Mouse (Mus musculus) liver, adult 2 months (tissue): Measurements from ENCODE around the gene Hdgf. TPM values are rescaled to one million over a fixed set of nuclear protein-coding genes. Genes with fewer than 3 reads are reported as not detected.

Experiments used
- DNase-seq: peaks from one replicate; pipeline ENCODE4 v3.0.0-alpha.2; 2011; ENCODE audit warnings: low read depth, low spot score; ENCODE audit errors: extremely low read depth
- H3K27ac ChIP-seq: fragments of 200-500 bp; replicated peaks from 2 replicates; pipeline ENCODE4 v1.5.1; 2012; ENCODE audit warnings: low read depth, mild to moderate bottlenecking, control low read depth, inconsistent platforms, low read length; ENCODE audit not compliant: insufficient read depth
- H3K27me3 ChIP-seq: fragments of 200-500 bp; 2 replicates; pipeline ENCODE4 v1.6.1; 2012; ENCODE audit warnings: mild to moderate bottlenecking, moderate library complexity, low read length, inconsistent platforms; ENCODE audit not compliant: control insufficient read depth, insufficient read depth
- H3K36me3 ChIP-seq: fragments of 200-500 bp; 2 replicates; pipeline ENCODE4 v1.6.1; 2012; ENCODE audit warnings: low read length, inconsistent platforms; ENCODE audit not compliant: control insufficient read depth, insufficient read depth
- H3K4me1 ChIP-seq: fragments of 200-500 bp; 2 replicates; pipeline ENCODE4 v1.6.1; 2011; ENCODE audit warnings: low read length; ENCODE audit not compliant: control insufficient read depth, insufficient read depth
- H3K4me3 ChIP-seq: fragments of 200-500 bp; 2 replicates; pipeline ENCODE4 v1.5.1; 2011; ENCODE audit warnings: low read depth, mild to moderate bottlenecking, control low read depth, low read length, moderate library complexity; ENCODE audit not compliant: insufficient read depth
- H3K79me2 ChIP-seq: fragments of 200-500 bp; 2 replicates; pipeline ENCODE4 v1.6.1; 2012; ENCODE audit warnings: inconsistent platforms, mild to moderate bottlenecking, low read length, moderate library complexity; ENCODE audit not compliant: control insufficient read depth, insufficient read depth
- H3K9ac ChIP-seq: fragments of 200-500 bp; 2 replicates; pipeline ENCODE4 v1.6.1; 2012; ENCODE audit warnings: low read depth, mild to moderate bottlenecking, control low read depth, inconsistent platforms, low read length
- CTCF ChIP-seq: fragments of 200-500 bp; IDR thresholded peaks from 2 replicates; pipeline ENCODE4 v1.5.1; 2011; ENCODE audit warnings: low read depth, low read length, control low read depth
- POLR2A ChIP-seq: fragments of 200-500 bp; IDR thresholded peaks from 2 replicates; pipeline ENCODE4 v1.6.1; 2011; ENCODE audit warnings: low read length, control low read depth; ENCODE audit not compliant: insufficient read depth; ENCODE audit errors: extremely low read depth
- WGBS: fragments of 180-500 bp; shearing (Covaris S2); methylation state at CpG from one replicate; pipeline ENCODE4 v1.1.7; 2018; 5-methylcytosine and 5-hydroxymethylcytosine counted together
- polyA plus RNA-seq: library from polyadenylated mRNA; depleted of rRNA; stranded (reverse); fragments of >200 nt; gene quantifications from 2 replicates; pipeline ENCODE4 v1.2.3, GENCODE M21; 2012
- total RNA-seq: library from RNA; depleted of rRNA; stranded (reverse); fragments of >200 nt; gene quantifications from 2 replicates; pipeline ENCODE4 v1.2.3, GENCODE M21; 2014

Hdgf gene
- total and polyA plus RNA-seq, 2 experiments = 58.8 to 74.7 TPM

DNA sequence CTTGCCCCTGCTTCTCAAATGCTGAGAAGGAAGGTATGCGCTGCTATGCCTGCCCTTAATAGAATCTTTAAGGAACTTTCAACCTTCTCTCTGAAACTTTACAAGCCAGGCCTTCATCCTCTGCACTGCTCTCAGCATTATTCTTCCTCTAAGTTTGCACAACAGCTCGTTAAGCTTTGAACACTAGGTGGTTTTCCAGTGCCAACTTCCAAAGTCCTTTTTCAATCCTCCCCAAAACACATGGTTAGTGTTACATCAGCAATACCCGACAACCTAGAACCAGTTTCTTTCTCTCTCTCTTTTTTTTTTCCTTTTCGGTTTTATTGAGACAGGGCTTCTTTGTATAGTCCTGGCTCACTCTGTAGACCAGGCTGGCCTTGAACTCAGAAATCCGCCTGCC is 27.9 kb downstream of the Hdgf start:
- Histone ChIP-seq H3K79me2 (peaks cover 30% of the 10 kb centered on the region), H3K4me3 (peak overlapping the region; percentile 30), H3K27me3 (no peaks in the 10 kb centered on the region), H3K4me1 (peaks cover 29% of the 10 kb centered on the region), H3K9ac (peak overlapping the region; percentile 50), H3K36me3 (peaks cover 22% of the 10 kb centered on the region), H3K27ac (peak overlapping the region; percentile 90)
- DNase-seq = peak; percentile 95
- no peak for TF ChIP-seq POLR2A
- 22% methylated on average over 5 of the region's 5 CpGs for WGBS

DNA sequence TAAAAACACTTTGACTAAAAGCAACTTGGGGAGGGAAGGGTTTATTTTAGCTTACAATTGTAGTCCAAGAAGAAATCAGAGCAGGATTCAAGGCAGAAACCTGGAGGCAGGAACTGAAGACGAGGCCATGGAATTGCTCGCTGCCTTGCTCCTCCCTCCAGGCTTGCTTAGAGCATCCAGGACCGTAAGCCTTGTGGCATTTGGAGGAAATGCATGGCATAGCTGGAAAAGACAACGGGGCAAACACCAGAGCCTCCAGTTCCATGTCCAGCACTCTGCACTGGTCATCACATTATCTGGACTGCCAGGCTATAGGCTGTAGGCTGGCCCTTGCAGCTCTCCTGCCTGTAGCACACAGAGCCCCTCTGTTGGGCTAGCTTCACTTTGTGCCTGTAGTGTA is 28.4 kb downstream of the Hdgf start:
- no peak for DNase-seq
- WGBS = 42% methylated on average over 4 of the region's 4 CpGs
- no peaks in the 10 kb centered on the region for H3K27me3 ChIP-seq
- TF ChIP-seq POLR2A (no peak), CTCF (peak; percentile 12; the same call in 1 of the 2 replicates)
- H3K27ac ChIP-seq = peak overlapping the region; percentile 90
- H3K4me3 ChIP-seq = no peak overlapping the region
- peaks cover 26% of the 10 kb centered on the region for H3K79me2 ChIP-seq
- peaks cover 25% of the 10 kb centered on the region for H3K4me1 ChIP-seq
- peaks cover 26% of the 10 kb centered on the region for H3K36me3 ChIP-seq
- no peak overlapping the region for H3K9ac ChIP-seq

DNA sequence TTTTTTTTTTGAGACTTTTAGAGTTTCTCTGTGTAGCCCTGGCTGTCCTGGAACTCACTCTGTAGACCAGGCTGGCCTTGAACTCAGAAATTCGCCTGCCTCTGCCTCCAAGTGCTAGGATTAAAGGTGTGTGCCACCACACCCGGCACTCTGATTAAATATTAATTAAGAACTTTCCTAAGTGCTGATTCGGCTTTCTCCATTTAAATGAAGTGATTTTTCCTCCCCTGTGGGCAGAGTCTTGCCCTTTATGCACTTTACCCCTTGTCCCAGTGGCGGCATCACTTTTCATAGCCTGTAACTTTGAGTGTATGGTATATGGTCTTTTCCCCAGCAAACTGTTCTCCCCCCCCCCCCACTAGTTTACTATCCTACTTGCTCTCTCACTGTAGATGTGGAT is 29.1 kb downstream of the Hdgf start:
- TF ChIP-seq CTCF (no peak), POLR2A (no peak)
- peaks cover 33% of the 10 kb centered on the region for H3K36me3 ChIP-seq
- H3K79me2 ChIP-seq = peaks cover 26% of the 10 kb centered on the region
- 24% methylated on average over 4 of the region's 4 CpGs for WGBS
- H3K4me1 ChIP-seq = peaks cover 25% of the 10 kb centered on the region
- H3K27me3 ChIP-seq = no peaks in the 10 kb centered on the region
- H3K27ac ChIP-seq = peak overlapping the region; percentile 11
- H3K4me3 ChIP-seq = no peak overlapping the region
- H3K9ac ChIP-seq = no peak overlapping the region
- peak; percentile 42 for DNase-seq

DNA sequence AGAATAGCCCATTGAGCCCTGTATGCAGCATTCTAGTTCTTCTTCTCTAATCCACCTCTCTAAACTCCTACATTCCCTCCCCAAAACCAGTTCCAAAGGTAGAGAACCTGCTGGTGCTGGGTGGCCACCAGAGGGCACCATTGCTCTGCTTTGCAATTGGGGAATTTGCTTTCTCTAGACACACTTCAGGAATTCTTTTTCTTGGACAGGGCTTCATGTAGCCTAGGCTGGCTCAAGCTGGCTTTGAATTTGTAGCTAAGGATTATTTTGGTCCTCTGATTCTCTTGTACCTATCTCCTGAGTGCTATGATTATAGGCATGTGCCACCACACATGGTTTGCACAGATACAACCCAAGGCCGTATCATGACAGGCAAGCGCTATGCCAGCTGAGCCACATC is 29.7 kb downstream of the Hdgf start:
- Histone ChIP-seq H3K27me3 (no peaks in the 10 kb centered on the region), H3K79me2 (peaks cover 21% of the 10 kb centered on the region), H3K36me3 (peaks cover 36% of the 10 kb centered on the region), H3K4me1 (peaks cover 25% of the 10 kb centered on the region), H3K4me3 (no peak overlapping the region), H3K27ac (no peak overlapping the region; the same call in 1 of the 2 replicates), H3K9ac (no peak overlapping the region)
- peak; percentile 64 for DNase-seq
- TF ChIP-seq POLR2A (no peak), CTCF (peak; percentile 84)
- WGBS = 94% methylated on average over 2 of the region's 2 CpGs

DNA sequence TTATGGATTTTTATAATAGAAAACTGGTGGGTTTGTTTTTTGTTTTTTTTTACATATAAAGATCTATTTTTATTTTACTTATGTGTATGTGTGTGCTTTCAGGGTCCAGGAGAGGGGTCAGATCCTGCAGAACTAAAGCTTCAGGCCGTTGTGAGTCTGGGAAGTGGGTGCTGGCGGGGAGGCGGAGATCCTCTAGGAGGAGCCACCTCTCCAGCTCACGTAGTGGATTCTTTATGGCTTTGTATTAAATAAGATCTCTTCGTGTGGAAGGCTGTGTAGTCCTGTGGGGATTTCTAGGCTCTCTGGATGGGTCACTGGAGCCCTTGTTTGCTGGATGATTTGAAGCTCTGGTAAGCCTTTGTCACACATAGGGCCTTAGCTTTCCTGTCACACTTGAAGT is 34.5 kb downstream of the Hdgf start:
- Histone ChIP-seq H3K4me1 (peaks cover 2% of the 10 kb centered on the region; the same call in 1 of the 2 replicates), H3K4me3 (no peak overlapping the region), H3K36me3 (peaks cover 46% of the 10 kb centered on the region), H3K27me3 (no peaks in the 10 kb centered on the region), H3K79me2 (peaks cover 7% of the 10 kb centered on the region), H3K27ac (no peak overlapping the region), H3K9ac (no peak overlapping the region)
- no peak for TF ChIP-seq POLR2A
- no peak for TF ChIP-seq CTCF
- WGBS = 80% methylated on average over 5 of the region's 5 CpGs
- no peak for DNase-seq

DNA sequence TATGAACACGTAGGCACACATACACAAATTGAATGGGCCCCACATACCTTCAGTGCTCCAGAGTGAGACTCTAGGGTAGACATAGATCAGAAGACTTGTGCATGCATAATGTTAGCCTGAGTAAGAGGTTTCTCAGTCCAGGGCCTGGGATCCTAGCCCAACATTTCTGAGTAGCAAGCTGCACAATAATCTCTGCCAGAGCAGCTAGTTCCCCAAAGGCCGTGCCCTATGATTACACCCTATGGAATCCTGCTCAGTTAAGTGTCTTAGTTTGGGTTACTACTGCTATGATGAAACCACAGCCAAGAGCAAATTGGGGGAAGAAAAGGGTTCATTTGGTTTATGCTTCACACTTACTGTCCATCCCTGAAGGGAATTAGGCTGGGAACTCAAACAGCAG is 36.4 kb downstream of the Hdgf start:
- Histone ChIP-seq H3K27me3 (no peaks in the 10 kb centered on the region), H3K27ac (no peak overlapping the region), H3K9ac (no peak overlapping the region), H3K4me3 (no peak overlapping the region), H3K36me3 (peaks cover 42% of the 10 kb centered on the region), H3K4me1 (peaks cover 4% of the 10 kb centered on the region; the same call in 1 of the 2 replicates), H3K79me2 (no peaks in the 10 kb centered on the region)
- TF ChIP-seq POLR2A = no peak
- no peak for TF ChIP-seq CTCF
- DNase-seq = no peak
- 88% methylated on average over 2 of the region's 2 CpGs for WGBS
